Mouse (Mus musculus) CH12.LX (cell line): Measurements from ENCODE around the gene Sptbn4. TPM values are rescaled to one million over a fixed set of nuclear protein-coding genes. Genes with fewer than 3 reads are reported as not detected.

Experiments
- DNase-seq: peaks from one replicate; pipeline ENCODE4 v3.0.0-alpha.2; 2013; ENCODE audit errors: extremely low read depth
- H3K27ac ChIP-seq: 2 replicates; pipeline ENCODE4 v1.5.1; 2012; ENCODE audit warnings: low read depth, mild to moderate bottlenecking, control low read depth, moderate library complexity; ENCODE audit not compliant: insufficient read depth
- H3K27me3 ChIP-seq: replicated peaks from 2 replicates; pipeline ENCODE3; 2012; ENCODE audit warnings: inconsistent platforms
- H3K36me3 ChIP-seq, 2 experiments: replicated peaks in 1 of 2; 2 replicates each; pipeline versions ENCODE3 to v1.6.1; 2012; ENCODE audit warnings: inconsistent platforms in 1 of 2, low read length in 1 of 2, mild to moderate bottlenecking in 1 of 2, mixed read lengths in 1 of 2, moderate library complexity in 1 of 2; ENCODE audit not compliant: control insufficient read depth in 1 of 2, insufficient read depth in 1 of 2
- H3K4me1 ChIP-seq, 2 experiments: 2 replicates each; pipeline ENCODE4 v1.6.1; 2012; ENCODE audit warnings: inconsistent platforms in 1 of 2, moderate library complexity in 1 of 2; ENCODE audit not compliant: insufficient read depth in 2 of 2, control insufficient read depth in 1 of 2
- H3K4me2 ChIP-seq: 2 replicates; pipeline ENCODE4 v1.6.1; 2012; ENCODE audit warnings: low read depth, mild to moderate bottlenecking, control low read depth; ENCODE audit not compliant: poor library complexity, insufficient read depth, severe bottlenecking
- H3K4me3 ChIP-seq, 3 experiments: fragments of 150-350 bp in 1 of 3; sonication (generic) in 1 of 3; replicated peaks in 1 of 3; 2 replicates each; pipeline versions ENCODE3 to v1.5.1; 2011 to 2012; ENCODE audit warnings: low read depth in 2 of 3, low read length in 2 of 3, mild to moderate bottlenecking in 2 of 3, moderate library complexity in 2 of 3, control low read depth in 1 of 3, improper control_type of control experiment in 1 of 3, inconsistent platforms in 1 of 3, mixed read lengths in 1 of 3; ENCODE audit not compliant: poor library complexity in 1 of 3
- H3K79me2 ChIP-seq: replicated peaks from 2 replicates; pipeline ENCODE4 v1.6.1; 2012; ENCODE audit warnings: mild to moderate bottlenecking, moderate library complexity; ENCODE audit not compliant: control insufficient read depth, poor library complexity, insufficient read depth, severe bottlenecking; ENCODE audit errors: extremely low read depth
- H3K9ac ChIP-seq: 2 replicates; pipeline ENCODE4 v1.6.1; 2012; ENCODE audit warnings: low read depth, mild to moderate bottlenecking, control low read depth, moderate library complexity; ENCODE audit not compliant: insufficient read depth
- H3K9me3 ChIP-seq: replicated peaks from 2 replicates; pipeline ENCODE3; 2012; ENCODE audit warnings: low read length, inconsistent platforms, mixed read lengths
- BHLHE40 ChIP-seq: IDR thresholded peaks from 2 replicates; pipeline ENCODE4 v1.6.1; 2011; ENCODE audit warnings: mild to moderate bottlenecking, low read depth, low read length, improper control_type of control experiment
- CHD2 ChIP-seq: IDR thresholded peaks from 2 replicates; pipeline ENCODE4 v1.6.1; 2011; ENCODE audit warnings: low read length, improper control_type of control experiment
- CTCF ChIP-seq, 2 experiments: IDR thresholded peaks in 1 of 2; conservative IDR thresholded peaks in 1 of 2; 2 replicates each; pipeline ENCODE4 v1.5.1; 2011 to 2012; ENCODE audit warnings: low read depth in 2 of 2, low read length in 2 of 2, improper control_type of control experiment in 1 of 2, inconsistent platforms in 1 of 2, mild to moderate bottlenecking in 1 of 2, moderate library complexity in 1 of 2
- ETS1 ChIP-seq: conservative IDR thresholded peaks from 2 replicates; pipeline ENCODE4 v1.6.1; 2012; ENCODE audit warnings: low read depth, mild to moderate bottlenecking, inconsistent platforms, low read length, improper control_type of control experiment, moderate library complexity
- IRF4 ChIP-seq: IDR thresholded peaks from 2 replicates; pipeline ENCODE4 v1.6.1; 2014; ENCODE audit warnings: low read depth, mild to moderate bottlenecking, inconsistent platforms, low read length, improper control_type of control experiment
- KAT2A ChIP-seq: IDR thresholded peaks from 2 replicates; pipeline ENCODE4 v1.6.1; 2012; ENCODE audit warnings: low read length, improper control_type of control experiment, inconsistent platforms; ENCODE audit not compliant: insufficient replicate concordance
- MAX ChIP-seq: IDR thresholded peaks from 2 replicates; pipeline ENCODE4 v1.6.1; 2011; ENCODE audit warnings: low read length, improper control_type of control experiment
- MAZ ChIP-seq: IDR thresholded peaks from 2 replicates; pipeline ENCODE4 v1.6.1; 2012; ENCODE audit warnings: low read depth, mild to moderate bottlenecking, inconsistent platforms, low read length, improper control_type of control experiment, moderate library complexity
- MEF2A ChIP-seq: IDR thresholded peaks from 2 replicates; pipeline ENCODE4 v1.6.1; 2014; ENCODE audit warnings: low read depth, mild to moderate bottlenecking, inconsistent platforms, low read length, improper control_type of control experiment, borderline replicate concordance
- NELFE ChIP-seq: IDR thresholded peaks from 2 replicates; pipeline ENCODE4 v1.6.1; 2011; ENCODE audit warnings: low read depth, low read length, improper control_type of control experiment
- NRF1 ChIP-seq: IDR thresholded peaks from 2 replicates; pipeline ENCODE4 v1.6.1; 2014; ENCODE audit warnings: low read depth, mild to moderate bottlenecking, inconsistent platforms, low read length, improper control_type of control experiment, moderate library complexity
- POLR2A ChIP-seq: IDR thresholded peaks from 2 replicates; pipeline ENCODE4 v1.6.1; 2011; ENCODE audit warnings: low read depth, mild to moderate bottlenecking, improper control_type of control experiment, low read length
- SIN3A ChIP-seq: IDR thresholded peaks from 2 replicates; pipeline ENCODE4 v1.6.1; 2012; ENCODE audit warnings: low read length, improper control_type of control experiment, inconsistent platforms
- TCF12 ChIP-seq: IDR thresholded peaks from 2 replicates; pipeline ENCODE4 v1.6.1; 2014; ENCODE audit warnings: low read depth, mild to moderate bottlenecking, inconsistent platforms, low read length, improper control_type of control experiment
- ZKSCAN1 ChIP-seq: IDR thresholded peaks from 2 replicates; pipeline ENCODE4 v1.6.1; 2012; ENCODE audit warnings: low read depth, inconsistent platforms, low read length, improper control_type of control experiment, borderline replicate concordance
- dilution Hi-C: fragments of 300-500 bp; cut with MboI; formaldehyde crosslinking; loops from 2 replicates; pipeline ENCODE4 v1.14.3; 2020; ENCODE audit warnings: low sequenced_read_pairs; ENCODE audit not compliant: extremely low pct_unique_long_range_greater_than_20kb, extremely low pct_ligation_motif_present
- in situ Hi-C: fragments of 300-500 bp; cut with MboI; formaldehyde crosslinking; loops from 3 replicates; pipeline ENCODE4 v1.14.3; 2019; ENCODE audit warnings: low sequenced_read_pairs, low pct_ligation_motif_present, low pct_unique_long_range_greater_than_20kb, mixed read lengths
- polyA plus RNA-seq: library from polyadenylated mRNA; unstranded; fragments of >175 nt; gene quantifications from 2 replicates; pipeline ENCODE4 v1.2.1, GENCODE M21; 2012; ENCODE audit warnings: low read depth; ENCODE audit not compliant: insufficient read length
- total RNA-seq, 2 experiments: library from RNA; depleted of rRNA; stranded (reverse); fragments of 300-350 nt in 1 of 2; fragments of >200 nt in 1 of 2; gene quantifications; 2 replicates each; pipeline ENCODE4 v1.2.3; 2012 to 2014

The Sptbn4 gene
- total and polyA plus RNA-seq, 3 experiments, result 0.21 to 0.38 (median 0.24) TPM

- H3K4me2 ChIP-seq, result peak overlapping the region; percentile 74
Observed at GRCm38 (mm10) chr7:27446521-27447418, 716 bp downstream of the Sptbn4 start.

GRCm38 (mm10) chr7:27446051-27446450 is 1.4 kb downstream of the Sptbn4 start:
- dilution Hi-C loops, result no loop called here

More at GRCm38 (mm10) chr7:27446521-27447418, 716 bp downstream of the Sptbn4 start:
- Histone ChIP-seq H3K27me3 (peaks cover 46% of the 10 kb centered on the region), H3K79me2 (no peaks in the 10 kb centered on the region), H3K27ac (no peak overlapping the region), H3K9me3 (peaks cover 2% of the 10 kb centered on the region), H3K36me3 (no peaks in the 10 kb centered on the region), H3K4me3 (peak overlapping the region in 2 of 3 experiments; percentile 30 to 34), H3K9ac (no peak overlapping the region), H3K4me1 (peaks cover 10 to 33% of the 10 kb centered on the region in 2 experiments)
- in situ Hi-C loops, result no loop called here
- DNase-seq, result no peak
- dilution Hi-C loops, result no loop called here
- TF ChIP-seq CHD2 (no peak), TCF12 (no peak), SIN3A (no peak), KAT2A (no peak), MEF2A (no peak), POLR2A (no peak), NRF1 (no peak), IRF4 (no peak), ZKSCAN1 (no peak), MAX (no peak), BHLHE40 (no peak), ETS1 (no peak)

GRCm38 (mm10) chr7:27440014-27440413 is 7.5 kb downstream of the Sptbn4 start:
- in situ Hi-C loops, result no loop called here
- TF ChIP-seq NELFE (no peak), SIN3A (no peak), CTCF (conservative IDR thresholded peaks at IDR 0.05 in 1 of 2, IDR thresholded peaks at IDR 0.05 in 1 of 2; ENCODE audit: low read depth in 2 of 2, low read length in 2 of 2) (peak; percentile 32 to 38; a peak in 2 of 4 replicates)

More at GRCm38 (mm10) chr7:27446051-27446450, 1.4 kb downstream of the Sptbn4 start:
- Histone ChIP-seq H3K4me2 (peak overlapping the region; percentile 68), H3K4me3 (no peak overlapping the region), H3K9me3 (peaks cover 2% of the 10 kb centered on the region), H3K27ac (no peak overlapping the region), H3K27me3 (peaks cover 46% of the 10 kb centered on the region), H3K9ac (no peak overlapping the region), H3K79me2 (no peaks in the 10 kb centered on the region), H3K4me1 (peaks cover 10 to 27% of the 10 kb centered on the region in 2 experiments), H3K36me3 (no peaks in the 10 kb centered on the region)
- no peak for TF ChIP-seq MAZ
- DNase-seq, result no peak
- in situ Hi-C loops, result no loop called here

More at GRCm38 (mm10) chr7:27440014-27440413, 7.5 kb downstream of the Sptbn4 start:
- H3K27me3 ChIP-seq, result peaks cover 41% of the 10 kb centered on the region
- dilution Hi-C loops, result no loop called here
- no peak overlapping the region for H3K4me3 ChIP-seq
- H3K9ac ChIP-seq, result no peak overlapping the region
- H3K4me1 ChIP-seq, result no peaks in the 10 kb centered on the region
- no peak overlapping the region for H3K27ac ChIP-seq
- DNase-seq, result no peak
- no peaks in the 10 kb centered on the region for H3K79me2 ChIP-seq
- H3K4me2 ChIP-seq, result no peak overlapping the region
- H3K9me3 ChIP-seq, result peaks cover 12% of the 10 kb centered on the region
- no peaks in the 10 kb centered on the region for H3K36me3 ChIP-seq
